Mouse (Mus musculus): Measurements from ENCODE around the gene Mfap4.

GRCm38 (mm10) chr11:61441670-61442069, 43.6 kb upstream of the Mfap4 start:
- TF ChIP-seq CTCF (IDR thresholded peaks at IDR 0.05; ENCODE audit: low read depth): no peak
- no peak for TF ChIP-seq EP300 (optimal IDR thresholded peaks at IDR 0.05)

Measured in stomach, postnatal 0 days (tissue).